Mouse (Mus musculus): ENCODE data around the gene Tbc1d8.

DNA sequence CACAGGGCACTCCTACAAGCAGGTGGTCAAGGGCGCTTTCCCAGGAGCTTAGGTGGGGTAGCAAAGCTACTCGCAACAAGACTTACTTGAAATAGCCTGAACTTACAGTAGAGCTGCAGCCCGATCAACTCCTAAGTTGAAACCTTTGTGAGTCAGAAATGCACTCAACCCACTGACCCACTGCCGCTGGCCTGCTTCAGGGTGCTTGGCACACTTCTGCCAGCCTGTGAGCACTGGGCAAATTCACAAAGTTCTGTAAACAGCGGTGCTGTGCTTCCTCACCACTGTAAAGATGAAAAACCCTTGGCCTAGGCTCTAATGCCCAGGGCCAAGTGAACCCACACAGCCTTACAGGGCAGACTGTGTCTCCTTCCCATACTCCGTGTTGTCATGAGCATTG, 57.6 kb downstream of the Tbc1d8 start:
- TF ChIP-seq CTCF (IDR thresholded peaks at IDR 0.05; ENCODE audit: low read depth, low read length) (no peak), POLR2A (IDR thresholded peaks at IDR 0.05; ENCODE audit: extremely low read depth, insufficient read depth, low read length) (no peak)

Measured in liver, adult 2 months (tissue).